Mouse (Mus musculus): ENCODE results near the gene Cplane1. TPM values are rescaled to one million over a fixed set of nuclear protein-coding genes. Genes with fewer than 3 reads are reported as not detected.
"Not testable (repeated sequence)": the region's sequence is repeated elsewhere in the genome, so short reads cannot be mapped to it uniquely, and the experiment has no call there.

The Cplane1 gene
- polyA plus RNA-seq, 2 experiments = 0.54 to 0.70 TPM

DNA sequence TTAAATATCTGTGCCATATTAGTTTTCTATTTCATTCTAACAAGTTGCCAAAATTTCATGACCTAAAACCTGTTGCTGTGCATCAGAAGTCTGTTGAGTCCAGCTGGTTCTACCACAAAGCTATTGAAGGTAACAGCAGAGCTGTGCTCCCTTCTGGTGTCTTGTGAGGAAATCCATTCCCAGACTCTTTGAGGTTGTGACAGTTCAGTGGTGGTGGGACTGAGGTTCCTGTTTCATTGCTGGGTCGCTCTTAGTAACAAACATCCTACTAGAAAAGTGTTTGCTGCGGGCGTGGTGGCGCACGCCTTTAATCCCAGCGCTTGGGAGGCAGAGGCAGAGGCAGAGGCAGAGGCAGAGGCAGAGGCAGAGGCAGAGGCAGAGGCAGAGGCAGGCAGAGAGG lies 39.5 kb downstream of the Cplane1 start:
- ATAC-seq (ENCODE audit: insufficient read depth) (no peak), DNase-seq (ENCODE audit: low read depth in 3 of 3, low spot score in 3 of 3) (no peak)
- H3K9me3 ChIP-seq (ENCODE audit: control insufficient read depth, low read length) = no peaks in the 10 kb centered on the region
- H3K27me3 ChIP-seq (ENCODE audit: control insufficient read depth, insufficient read depth, low read length) = no peaks in the 10 kb centered on the region
- no peaks in the 10 kb centered on the region for H3K36me3 ChIP-seq (replicated peaks; ENCODE audit: control insufficient read depth, insufficient read depth, low read depth)
- no peak overlapping the region for H3K4me3 ChIP-seq (ENCODE audit: insufficient read depth in 1 of 2, low read depth in 2 of 2, low read length in 2 of 2)
- H3K9ac ChIP-seq (replicated peaks) = no peak overlapping the region
- H3K27ac ChIP-seq = no peak overlapping the region
- H3K4me2 ChIP-seq (ENCODE audit: low read depth) = no peak overlapping the region
- 74% methylated on average over 6 of the region's 6 CpGs for whole genome bisulfite sequencing (ENCODE audit: insufficient replicate concordance)
- H3K4me1 ChIP-seq (replicated peaks; ENCODE audit: control insufficient read depth in 2 of 2, insufficient read depth in 2 of 2, low read length in 1 of 2) = no peaks in the 10 kb centered on the region
- TF ChIP-seq CTCF (IDR thresholded peaks at IDR 0.05; ENCODE audit: low read depth) = no peak

DNA sequence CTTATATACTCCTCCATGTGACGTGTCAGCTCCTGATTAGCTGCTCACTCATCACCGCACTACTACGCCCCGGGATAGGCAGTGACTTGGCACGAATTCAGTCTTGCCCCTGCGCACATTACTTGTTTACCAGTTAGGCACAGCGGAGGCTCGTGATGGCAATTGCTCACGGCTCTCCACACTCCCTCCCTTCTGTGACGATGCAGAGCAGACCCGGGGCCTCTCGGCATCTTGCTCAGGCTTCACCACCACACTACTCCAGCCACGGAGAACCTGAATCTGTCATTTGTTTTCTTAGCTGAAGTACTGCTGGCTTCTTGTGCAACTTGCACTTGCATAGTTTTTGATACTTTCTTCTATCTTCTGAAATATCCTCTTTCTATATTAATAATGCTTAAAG lies 45.9 kb downstream of the Cplane1 start:
- Histone ChIP-seq H3K9ac (replicated peaks) (no peak overlapping the region), H3K27ac (no peak overlapping the region), H3K27me3 (ENCODE audit: control insufficient read depth, insufficient read depth, low read length) (no peaks in the 10 kb centered on the region), H3K9me3 (ENCODE audit: control insufficient read depth, low read length) (no peaks in the 10 kb centered on the region), H3K4me3 (ENCODE audit: insufficient read depth in 1 of 2, low read depth in 2 of 2, low read length in 2 of 2) (no peak overlapping the region), H3K36me3 (replicated peaks; ENCODE audit: control insufficient read depth, insufficient read depth, low read depth) (no peaks in the 10 kb centered on the region), H3K4me2 (ENCODE audit: low read depth) (no peak overlapping the region), H3K4me1 (replicated peaks; ENCODE audit: control insufficient read depth in 2 of 2, insufficient read depth in 2 of 2, low read length in 1 of 2) (no peaks in the 10 kb centered on the region)
- WGBS (ENCODE audit: insufficient replicate concordance) = 83% methylated on average over 13 of the region's 13 CpGs
- DNase-seq (ENCODE audit: low read depth in 3 of 3, low spot score in 3 of 3) = no peak
- TF ChIP-seq CTCF (IDR thresholded peaks at IDR 0.05; ENCODE audit: low read depth) (no peak), EP300 (IDR thresholded peaks at IDR 0.05; ENCODE audit: low read depth) (no peak)
- no peak for ATAC-seq (ENCODE audit: insufficient read depth)

DNA sequence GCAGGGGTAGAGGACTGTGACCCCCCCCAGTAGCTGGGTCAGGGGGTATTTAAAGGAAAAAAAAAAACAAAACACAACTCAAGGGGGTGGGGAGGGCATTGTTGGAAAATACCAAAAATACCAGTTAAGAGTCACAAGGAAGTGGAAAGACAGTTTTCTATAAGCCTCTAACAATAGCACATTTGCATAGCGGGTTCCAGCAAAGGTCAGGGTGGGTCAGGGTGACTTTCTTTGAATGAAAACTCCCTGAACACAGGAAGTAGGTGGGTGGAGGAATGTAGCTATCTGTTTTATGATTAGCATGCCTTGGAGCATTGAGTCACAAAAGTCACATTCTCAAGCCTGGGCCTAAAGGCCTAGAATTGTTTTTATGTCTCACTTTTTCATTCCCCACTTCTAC lies 65.3 kb downstream of the Cplane1 start:
- H3K9me3 ChIP-seq (ENCODE audit: control insufficient read depth, low read length); H3K27me3 ChIP-seq (ENCODE audit: control insufficient read depth, insufficient read depth, low read length); H3K4me2 ChIP-seq (ENCODE audit: low read depth); H3K4me3 ChIP-seq (ENCODE audit: insufficient read depth in 1 of 2, low read depth in 2 of 2, low read length in 2 of 2); H3K9ac ChIP-seq (replicated peaks); H3K36me3 ChIP-seq (replicated peaks; ENCODE audit: control insufficient read depth, insufficient read depth, low read depth); ATAC-seq (ENCODE audit: insufficient read depth); H3K27ac ChIP-seq; H3K4me1 ChIP-seq (replicated peaks; ENCODE audit: control insufficient read depth in 2 of 2, insufficient read depth in 2 of 2, low read length in 1 of 2); DNase-seq (ENCODE audit: low read depth in 3 of 3, low spot score in 3 of 3): not testable (repeated sequence)
- 47% methylated on average over 1 of the region's 1 CpGs for WGBS (ENCODE audit: insufficient replicate concordance)

DNA sequence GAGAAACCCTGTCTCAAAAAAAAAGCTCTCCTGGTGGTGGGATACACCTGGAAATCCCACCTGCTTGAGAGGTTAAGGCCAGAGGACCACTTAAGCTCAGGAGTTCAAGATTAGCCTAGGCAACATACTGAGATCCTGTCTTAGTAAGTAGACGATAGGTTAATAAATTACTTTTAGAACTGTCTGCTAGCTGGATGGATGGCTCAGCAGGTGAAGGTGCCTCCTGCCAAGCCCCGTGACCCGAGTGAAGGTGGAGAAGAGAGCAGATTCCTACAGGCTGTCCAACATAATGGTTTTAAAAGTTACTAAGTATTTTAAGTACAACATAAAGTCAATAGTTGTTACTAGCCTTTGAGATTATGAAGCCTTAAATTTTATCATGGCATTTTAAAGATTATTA lies 97.0 kb downstream of the Cplane1 start:
- no peak overlapping the region for H3K9ac ChIP-seq (replicated peaks)
- no peaks in the 10 kb centered on the region for H3K4me1 ChIP-seq (replicated peaks; ENCODE audit: control insufficient read depth in 2 of 2, insufficient read depth in 2 of 2, low read length in 1 of 2)
- H3K36me3 ChIP-seq (replicated peaks; ENCODE audit: control insufficient read depth, insufficient read depth, low read depth) = no peaks in the 10 kb centered on the region
- no peak overlapping the region for H3K4me3 ChIP-seq (ENCODE audit: insufficient read depth in 1 of 2, low read depth in 2 of 2, low read length in 2 of 2)
- TF ChIP-seq CTCF (IDR thresholded peaks at IDR 0.05; ENCODE audit: low read depth) = no peak
- DNase-seq (ENCODE audit: low read depth in 3 of 3, low spot score in 3 of 3) (no peak), ATAC-seq (ENCODE audit: insufficient read depth) (no peak)
- 77% methylated on average over 3 of the region's 3 CpGs for WGBS (ENCODE audit: insufficient replicate concordance)
- no peaks in the 10 kb centered on the region for H3K27me3 ChIP-seq (ENCODE audit: control insufficient read depth, insufficient read depth, low read length)
- H3K9me3 ChIP-seq (ENCODE audit: control insufficient read depth, low read length) = no peaks in the 10 kb centered on the region
- no peak overlapping the region for H3K27ac ChIP-seq
- H3K4me2 ChIP-seq (ENCODE audit: low read depth) = no peak overlapping the region

DNA sequence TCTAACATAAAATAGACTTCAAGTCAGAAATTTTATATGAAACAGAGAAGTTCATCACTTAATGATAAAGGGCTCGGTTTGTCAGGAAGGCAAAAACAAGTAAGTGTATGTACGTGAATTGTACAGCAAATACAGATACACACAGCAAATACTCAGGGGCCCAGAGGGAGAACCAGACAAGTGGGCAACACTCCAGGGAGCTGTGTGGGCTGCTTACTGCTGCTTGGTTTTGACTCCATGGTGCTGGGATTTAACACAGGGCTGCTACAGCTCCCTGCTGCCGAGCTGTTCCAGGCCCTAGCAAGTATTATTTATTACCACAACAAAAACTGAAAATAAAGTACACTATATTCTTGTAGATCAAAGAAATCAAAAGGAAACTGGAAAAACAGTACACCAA lies 98.3 kb downstream of the Cplane1 start:
- H3K27me3 ChIP-seq (ENCODE audit: control insufficient read depth, insufficient read depth, low read length) = no peaks in the 10 kb centered on the region
- TF ChIP-seq EP300 (IDR thresholded peaks at IDR 0.05; ENCODE audit: low read depth) (no peak), CTCF (IDR thresholded peaks at IDR 0.05; ENCODE audit: low read depth) (no peak)
- H3K9ac ChIP-seq (replicated peaks) = no peak overlapping the region
- H3K36me3 ChIP-seq (replicated peaks; ENCODE audit: control insufficient read depth, insufficient read depth, low read depth) = no peaks in the 10 kb centered on the region
- no peak overlapping the region for H3K27ac ChIP-seq
- no peak overlapping the region for H3K4me2 ChIP-seq (ENCODE audit: low read depth)
- ATAC-seq (ENCODE audit: insufficient read depth) (no peak), DNase-seq (ENCODE audit: low read depth in 3 of 3, low spot score in 3 of 3) (no peak)
- H3K4me1 ChIP-seq (replicated peaks; ENCODE audit: control insufficient read depth in 2 of 2, insufficient read depth in 2 of 2, low read length in 1 of 2) = no peaks in the 10 kb centered on the region
- no peaks in the 10 kb centered on the region for H3K9me3 ChIP-seq (ENCODE audit: control insufficient read depth, low read length)
- no peak overlapping the region for H3K4me3 ChIP-seq (ENCODE audit: insufficient read depth in 1 of 2, low read depth in 2 of 2, low read length in 2 of 2)
- WGBS (ENCODE audit: insufficient replicate concordance) = 81% methylated on average over 3 of the region's 3 CpGs

DNA sequence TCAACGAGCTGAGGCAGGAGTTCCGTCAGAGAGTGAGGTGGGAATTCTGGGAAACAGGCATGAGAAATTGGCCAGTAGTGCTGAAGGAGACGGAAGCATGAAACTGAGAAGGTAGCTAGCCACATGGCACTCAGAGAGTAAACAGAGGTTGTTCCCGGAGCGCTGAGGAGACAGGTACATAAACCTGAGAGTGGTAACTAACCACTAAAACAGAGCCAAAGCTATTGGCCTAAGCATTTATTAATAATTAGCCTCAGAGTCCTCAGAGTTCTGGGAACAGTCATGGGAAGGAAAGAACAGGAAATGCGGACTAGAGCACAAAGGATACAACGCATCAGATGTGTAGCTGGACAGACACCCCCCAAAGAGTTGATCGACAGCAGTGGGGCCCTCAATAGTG lies 99.3 kb downstream of the Cplane1 start:
- TF ChIP-seq EP300 (IDR thresholded peaks at IDR 0.05; ENCODE audit: low read depth) = no peak
- TF ChIP-seq CTCF (IDR thresholded peaks at IDR 0.05; ENCODE audit: low read depth) = no peak
- H3K4me3 ChIP-seq (ENCODE audit: insufficient read depth in 1 of 2, low read depth in 2 of 2, low read length in 2 of 2) = no peak overlapping the region
- ATAC-seq (ENCODE audit: insufficient read depth) = no peak
- H3K4me2 ChIP-seq (ENCODE audit: low read depth) = no peak overlapping the region
- no peaks in the 10 kb centered on the region for H3K4me1 ChIP-seq (replicated peaks; ENCODE audit: control insufficient read depth in 2 of 2, insufficient read depth in 2 of 2, low read length in 1 of 2)
- DNase-seq (ENCODE audit: low read depth in 3 of 3, low spot score in 3 of 3) = no peak
- H3K9ac ChIP-seq (replicated peaks) = no peak overlapping the region
- H3K27me3 ChIP-seq (ENCODE audit: control insufficient read depth, insufficient read depth, low read length) = no peaks in the 10 kb centered on the region
- H3K36me3 ChIP-seq (replicated peaks; ENCODE audit: control insufficient read depth, insufficient read depth, low read depth) = no peaks in the 10 kb centered on the region
- no peaks in the 10 kb centered on the region for H3K9me3 ChIP-seq (ENCODE audit: control insufficient read depth, low read length)
- WGBS (ENCODE audit: insufficient replicate concordance) = 71% methylated on average over 8 of the region's 8 CpGs
- no peak overlapping the region for H3K27ac ChIP-seq
